Mouse (Mus musculus) MEL (cell line): ENCODE data around the gene Chd9. TPM values are rescaled to one million over a fixed set of nuclear protein-coding genes. Genes with fewer than 3 reads are reported as not detected.

ENCODE experiments used
- DNase-seq: peaks from one replicate; pipeline ENCODE4 v3.0.0; 2011; ENCODE audit warnings: low read depth, low spot score
- H3K27ac ChIP-seq: 2 replicates; pipeline ENCODE4 v1.5.1; 2012; ENCODE audit warnings: low read depth, mild to moderate bottlenecking, control low read depth, low read length, moderate library complexity; ENCODE audit not compliant: control insufficient read depth
- H3K27me3 ChIP-seq, 2 experiments: fragments of 150-350 bp in 1 of 2; sonication (generic) in 1 of 2; 2 replicates each; pipeline ENCODE4 v1.6.1; 2012; ENCODE audit warnings: low read length in 2 of 2, mild to moderate bottlenecking in 2 of 2, improper control_type of control experiment in 1 of 2, moderate library complexity in 1 of 2; ENCODE audit not compliant: insufficient read depth in 2 of 2, control insufficient read depth in 1 of 2
- H3K36me3 ChIP-seq, 2 experiments: 2 replicates each; pipeline ENCODE4 v1.6.1; 2012 to 2014; ENCODE audit warnings: low read length in 2 of 2, improper control_type of control experiment in 1 of 2, inconsistent platforms in 1 of 2, mild to moderate bottlenecking in 1 of 2; ENCODE audit not compliant: insufficient read depth in 2 of 2, control insufficient read depth in 1 of 2
- H3K4me1 ChIP-seq, 2 experiments: fragments of 150-350 bp in 1 of 2; sonication (generic) in 1 of 2; 2 replicates each; pipeline ENCODE4 v1.6.1; 2012; ENCODE audit warnings: low read length in 2 of 2, improper control_type of control experiment in 1 of 2, mild to moderate bottlenecking in 1 of 2; ENCODE audit not compliant: insufficient read depth in 2 of 2, control insufficient read depth in 1 of 2
- H3K4me3 ChIP-seq, 2 experiments: fragments of 150-350 bp in 1 of 2; sonication (generic) in 1 of 2; 2 replicates each; pipeline ENCODE4 v1.5.1; 2012; ENCODE audit warnings: low read depth in 2 of 2, low read length in 2 of 2, mild to moderate bottlenecking in 2 of 2, moderate library complexity in 2 of 2, control low read depth in 1 of 2, improper control_type of control experiment in 1 of 2; ENCODE audit not compliant: control insufficient read depth in 1 of 2, insufficient read depth in 1 of 2
- H3K79me2 ChIP-seq: 2 replicates; pipeline ENCODE4 v1.6.1; 2012; ENCODE audit warnings: mild to moderate bottlenecking, low read length, moderate library complexity; ENCODE audit not compliant: control insufficient read depth, poor library complexity, insufficient read depth
- H3K9ac ChIP-seq: 2 replicates; pipeline ENCODE4 v1.6.1; 2012; ENCODE audit warnings: low read depth, mild to moderate bottlenecking, control low read depth, low read length, moderate library complexity; ENCODE audit not compliant: control insufficient read depth, poor library complexity, severe bottlenecking
- H3K9me3 ChIP-seq: fragments of 150-350 bp; sonication (generic); replicated peaks from 2 replicates; pipeline ENCODE4 v1.6.1; 2012; ENCODE audit warnings: mild to moderate bottlenecking, low read length, improper control_type of control experiment, moderate library complexity; ENCODE audit not compliant: insufficient read depth
- BHLHE40 ChIP-seq: IDR thresholded peaks from 2 replicates; pipeline ENCODE4 v1.6.1; 2012; ENCODE audit warnings: low read depth, mild to moderate bottlenecking, inconsistent platforms, low read length, improper control_type of control experiment, borderline replicate concordance
- CHD2 ChIP-seq: IDR thresholded peaks from 2 replicates; pipeline ENCODE4 v1.6.1; 2011; ENCODE audit warnings: low read length, improper control_type of control experiment
- CTCF ChIP-seq, 3 experiments: IDR thresholded peaks in 2 of 3; conservative IDR thresholded peaks in 1 of 3; 2 replicates each; pipeline ENCODE4 v1.5.1; 2011 to 2012; ENCODE audit warnings: low read length in 3 of 3, low read depth in 2 of 3, mild to moderate bottlenecking in 2 of 3, improper control_type of control experiment in 1 of 3, inconsistent platforms in 1 of 3, mixed read lengths in 1 of 3, moderate library complexity in 1 of 3; ENCODE audit not compliant: control insufficient read depth in 1 of 3, insufficient read depth in 1 of 3, poor library complexity in 1 of 3, severe bottlenecking in 1 of 3
- ELF1 ChIP-seq: IDR thresholded peaks from 2 replicates; pipeline ENCODE4 v1.6.1; 2014; ENCODE audit warnings: low read depth, mild to moderate bottlenecking, inconsistent platforms, low read length, improper control_type of control experiment, moderate library complexity
- EP300 ChIP-seq, 2 experiments: IDR thresholded peaks; 2 replicates each; pipeline ENCODE4 v1.6.1; 2011; ENCODE audit warnings: improper control_type of control experiment in 2 of 2, low read length in 2 of 2, low read depth in 1 of 2, mild to moderate bottlenecking in 1 of 2
- ETS1 ChIP-seq: IDR thresholded peaks from 2 replicates; pipeline ENCODE4 v1.6.1; 2012; ENCODE audit warnings: low read depth, mild to moderate bottlenecking, inconsistent platforms, low read length, improper control_type of control experiment, moderate library complexity
- GATA1 ChIP-seq: IDR thresholded peaks from 2 replicates; pipeline ENCODE4 v1.6.1; 2011; ENCODE audit warnings: low read depth, low read length, improper control_type of control experiment
- JUND ChIP-seq: IDR thresholded peaks from 2 replicates; pipeline ENCODE4 v1.6.1; 2011; ENCODE audit warnings: low read depth, mild to moderate bottlenecking, improper control_type of control experiment, low read length
- MXI1 ChIP-seq: IDR thresholded peaks from 2 replicates; pipeline ENCODE4 v1.6.1; 2011; ENCODE audit warnings: mild to moderate bottlenecking, low read depth, low read length, improper control_type of control experiment
- MYB ChIP-seq: IDR thresholded peaks from 2 replicates; pipeline ENCODE4 v1.6.1; 2011; ENCODE audit warnings: mild to moderate bottlenecking, low read depth, low read length, improper control_type of control experiment
- NRF1 ChIP-seq: IDR thresholded peaks from 2 replicates; pipeline ENCODE4 v1.6.1; 2014; ENCODE audit warnings: low read depth, mild to moderate bottlenecking, inconsistent platforms, low read length, improper control_type of control experiment, moderate library complexity; ENCODE audit not compliant: poor library complexity, insufficient read depth, severe bottlenecking
- POLR2A ChIP-seq, 2 experiments: IDR thresholded peaks; 2 replicates each; pipeline ENCODE4 v1.6.1; 2011 to 2012; ENCODE audit warnings: low read length in 2 of 2, mild to moderate bottlenecking in 2 of 2, control low read depth in 1 of 2, improper control_type of control experiment in 1 of 2, low read depth in 1 of 2, moderate library complexity in 1 of 2; ENCODE audit not compliant: control insufficient read depth in 1 of 2, insufficient read depth in 1 of 2, poor library complexity in 1 of 2
- POLR2AphosphoS2 ChIP-seq: IDR thresholded peaks from 2 replicates; pipeline ENCODE4 v1.6.1; 2011; ENCODE audit warnings: low read length, improper control_type of control experiment
- RAD21 ChIP-seq: IDR thresholded peaks from 2 replicates; pipeline ENCODE4 v1.6.1; 2011; ENCODE audit warnings: mild to moderate bottlenecking, low read depth, low read length, improper control_type of control experiment
- RCOR1 ChIP-seq: IDR thresholded peaks from 2 replicates; pipeline ENCODE4 v1.6.1; 2012; ENCODE audit warnings: low read depth, mild to moderate bottlenecking, inconsistent platforms, low read length, improper control_type of control experiment
- SIN3A ChIP-seq: IDR thresholded peaks from 2 replicates; pipeline ENCODE4 v1.6.1; 2012; ENCODE audit warnings: low read length, improper control_type of control experiment, inconsistent platforms
- SMC3 ChIP-seq: IDR thresholded peaks from 2 replicates; pipeline ENCODE4 v1.6.1; 2011; ENCODE audit warnings: low read depth, low read length, improper control_type of control experiment
- TAL1 ChIP-seq: IDR thresholded peaks from 2 replicates; pipeline ENCODE4 v1.6.1; 2012; ENCODE audit warnings: mild to moderate bottlenecking, inconsistent platforms, low read length, moderate library complexity, mixed read lengths
- UBTF ChIP-seq: IDR thresholded peaks from 2 replicates; pipeline ENCODE4 v1.6.1; 2012; ENCODE audit warnings: low read depth, mild to moderate bottlenecking, inconsistent platforms, low read length, improper control_type of control experiment, moderate library complexity, borderline replicate concordance; ENCODE audit not compliant: insufficient read depth
- USF1 ChIP-seq: IDR thresholded peaks from 2 replicates; pipeline ENCODE4 v1.6.1; 2014; ENCODE audit warnings: low read depth, mild to moderate bottlenecking, inconsistent platforms, low read length, improper control_type of control experiment, moderate library complexity
- USF2 ChIP-seq, 2 experiments: IDR thresholded peaks; 2 replicates each; pipeline ENCODE4 v1.6.1; 2011 to 2012; ENCODE audit warnings: improper control_type of control experiment in 2 of 2, low read length in 2 of 2, borderline replicate concordance in 1 of 2, inconsistent platforms in 1 of 2, low read depth in 1 of 2, mild to moderate bottlenecking in 1 of 2; ENCODE audit not compliant: insufficient read depth in 1 of 2
- ZC3H11A ChIP-seq: IDR thresholded peaks from 2 replicates; pipeline ENCODE4 v1.6.1; 2012; ENCODE audit warnings: low read depth, mild to moderate bottlenecking, inconsistent platforms, low read length, improper control_type of control experiment
- ZKSCAN1 ChIP-seq: IDR thresholded peaks from 2 replicates; pipeline ENCODE4 v1.6.1; 2012; ENCODE audit warnings: low read depth, mild to moderate bottlenecking, inconsistent platforms, low read length, improper control_type of control experiment, moderate library complexity
- ZMIZ1 ChIP-seq: IDR thresholded peaks from 2 replicates; pipeline ENCODE4 v1.6.1; 2012; ENCODE audit warnings: low read depth, mild to moderate bottlenecking, inconsistent platforms, low read length, improper control_type of control experiment, moderate library complexity
- polyA plus RNA-seq, 2 experiments: library from polyadenylated mRNA; stranded (reverse) in 1 of 2; unstranded in 1 of 2; fragments of >175 nt in 1 of 2; fragments of >200 nt in 1 of 2; gene quantifications; 2 replicates each; pipeline versions ENCODE4 v1.2.1 to v1.2.4; 2012; ENCODE audit warnings: low replicate concordance in 2 of 2, low read depth in 1 of 2; ENCODE audit not compliant: insufficient read length in 2 of 2, insufficient read depth in 1 of 2, missing spikeins in 1 of 2
- total RNA-seq: library from RNA; depleted of rRNA; stranded (reverse); fragments of 300-350 nt; gene quantifications from 2 replicates; pipeline ENCODE4 v1.2.3, GENCODE M21; 2012

Chd9 gene
- total and polyA plus RNA-seq, 3 experiments = 5.9 to 87.4 (median 40.3) TPM

GRCm38 (mm10) chr8:90816061-90816882 is 11.9 kb upstream of the Chd9 start (continued):
- TF ChIP-seq BHLHE40 (no peak), ETS1 (no peak)

GRCm38 (mm10) chr8:90817293-90817692 is 10.9 kb upstream of the Chd9 start, which contains the start of gene Gm19935:
Gene Gm19935 (minus strand): TSS chr8:90817393.
- no peak within 1 kb of the TSS for H3K4me3 ChIP-seq
- peaks cover 0 to 2% of the 10 kb centered on the region in 2 experiments; a peak in 1 of 4 replicates for H3K4me1 ChIP-seq
- no peak within 1 kb of the TSS for H3K9ac ChIP-seq
- no peaks in the 10 kb centered on the region for H3K9me3 ChIP-seq
- no peak within 1 kb of the TSS for H3K27ac ChIP-seq
- H3K27me3 ChIP-seq = peaks cover 0 to 2% of the 10 kb centered on the region in 2 experiments; a peak in 1 of 4 replicates
- DNase-seq = no peak
- peaks cover 0 to 2% of the 10 kb centered on the region in 2 experiments; a peak in 1 of 4 replicates for H3K36me3 ChIP-seq
- no peaks in the 10 kb centered on the region for H3K79me2 ChIP-seq
- no peak for TF ChIP-seq NRF1
- TF ChIP-seq RCOR1 = no peak
- no peak for TF ChIP-seq JUND
- TF ChIP-seq MYB = no peak
- no peak for TF ChIP-seq CHD2
- TF ChIP-seq ELF1 = no peak
- TF ChIP-seq USF2 (IDR thresholded peaks at IDR 0.05; ENCODE audit: borderline replicate concordance in 1 of 2, insufficient read depth in 1 of 2, low read depth in 1 of 2, low read length in 2 of 2) = no peak
- no peak for TF ChIP-seq ZC3H11A
- no peak for TF ChIP-seq ZKSCAN1
- TF ChIP-seq GATA1 = no peak
- TF ChIP-seq RAD21 = no peak
- TF ChIP-seq EP300 (IDR thresholded peaks at IDR 0.05; ENCODE audit: low read depth in 1 of 2, low read length in 2 of 2) = no peak

GRCm38 (mm10) chr8:90819561-90820320 is 8.4 kb upstream of the Chd9 start:
- Histone ChIP-seq H3K4me3 (no peak overlapping the region), H3K36me3 (peaks cover 0 to 8% of the 10 kb centered on the region in 2 experiments; a peak in 2 of 4 replicates), H3K9ac (no peak overlapping the region), H3K27me3 (peaks cover 0 to 2% of the 10 kb centered on the region in 2 experiments; a peak in 1 of 4 replicates), H3K79me2 (no peaks in the 10 kb centered on the region), H3K9me3 (no peaks in the 10 kb centered on the region), H3K4me1 (peaks cover 0 to 10% of the 10 kb centered on the region in 2 experiments; a peak in 2 of 4 replicates), H3K27ac (no peak overlapping the region)
- DNase-seq = no peak
- TF ChIP-seq TAL1 (no peak), MYB (no peak), ETS1 (no peak), NRF1 (no peak), POLR2AphosphoS2 (no peak), UBTF (no peak), USF2 (IDR thresholded peaks at IDR 0.05; ENCODE audit: borderline replicate concordance in 1 of 2, insufficient read depth in 1 of 2, low read depth in 1 of 2, low read length in 2 of 2) (no peak), CTCF (IDR thresholded peaks at IDR 0.05 in 2 of 3, conservative IDR thresholded peaks at IDR 0.05 in 1 of 3; ENCODE audit: control insufficient read depth in 1 of 3, insufficient read depth in 1 of 3, low read depth in 2 of 3, low read length in 3 of 3, poor library complexity in 1 of 3, severe bottlenecking in 1 of 3) (no peak), SIN3A (no peak), CHD2 (no peak), MXI1 (no peak), RAD21 (no peak), SMC3 (no peak), USF1 (no peak), ZC3H11A (no peak), GATA1 (no peak), ZMIZ1 (no peak), BHLHE40 (no peak), POLR2A (IDR thresholded peaks at IDR 0.05; ENCODE audit: control insufficient read depth in 1 of 2, insufficient read depth in 1 of 2, low read depth in 1 of 2, low read length in 2 of 2, poor library complexity in 1 of 2) (no peak)
